Mouse (Mus musculus) kidney, adult 2 months (tissue): Measurements from ENCODE around the gene Ano6. TPM values are rescaled to one million over a fixed set of nuclear protein-coding genes. Genes with fewer than 3 reads are reported as not detected.

ENCODE experiments used
- DNase-seq: peaks from one replicate; pipeline ENCODE4 v3.0.0; 2021
- H3K27ac ChIP-seq: fragments of 200-500 bp; 2 replicates; pipeline ENCODE4 v1.5.1; 2012; ENCODE audit warnings: low read depth, low read length, control low read depth, inconsistent platforms; ENCODE audit not compliant: insufficient read depth
- H3K27me3 ChIP-seq: fragments of 200-500 bp; replicated peaks from 2 replicates; pipeline ENCODE4 v1.6.1; 2012; ENCODE audit warnings: mild to moderate bottlenecking, moderate library complexity, low read length, inconsistent platforms; ENCODE audit not compliant: control insufficient read depth, insufficient read depth
- H3K36me3 ChIP-seq: fragments of 200-500 bp; 2 replicates; pipeline ENCODE4 v1.6.1; 2012; ENCODE audit warnings: mild to moderate bottlenecking, moderate library complexity, low read length, inconsistent platforms; ENCODE audit not compliant: control insufficient read depth, insufficient read depth
- H3K4me1 ChIP-seq: fragments of 200-500 bp; 2 replicates; pipeline ENCODE4 v1.6.1; 2011; ENCODE audit warnings: low read length; ENCODE audit not compliant: control insufficient read depth, insufficient read depth
- H3K4me3 ChIP-seq: fragments of 200-500 bp; 2 replicates; pipeline ENCODE4 v1.5.1; 2011; ENCODE audit warnings: mild to moderate bottlenecking, low read depth, low read length, control low read depth; ENCODE audit not compliant: insufficient read depth
- CTCF ChIP-seq: fragments of 200-500 bp; conservative IDR thresholded peaks from 2 replicates; pipeline ENCODE4 v1.5.1; 2011; ENCODE audit warnings: low read depth, mild to moderate bottlenecking, control low read depth, low read length, moderate library complexity, mixed read lengths; ENCODE audit not compliant: insufficient read depth, insufficient read length
- POLR2A ChIP-seq: fragments of 200-500 bp; IDR thresholded peaks from one replicate; pipeline ENCODE4 v1.6.1; 2011; ENCODE audit warnings: low read depth, low read length, control low read depth
- WGBS: fragments of 180-500 bp; shearing (Covaris S2); methylation state at CpG from one replicate; pipeline ENCODE4 v1.1.7; 2018; 5-methylcytosine and 5-hydroxymethylcytosine counted together
- polyA plus RNA-seq: library from polyadenylated mRNA; depleted of rRNA; stranded (reverse); fragments of >200 nt; gene quantifications from 2 replicates; pipeline ENCODE4 v1.2.3, GENCODE M21; 2012

Gene Ano6
- polyA plus RNA-seq, 1 experiment = 40.3 TPM

- H3K4me3 ChIP-seq = no peak overlapping the region
- 68% methylated on average over 18 of the region's 18 CpGs for WGBS
- no peak overlapping the region for H3K27ac ChIP-seq
- no peaks in the 10 kb centered on the region for H3K36me3 ChIP-seq
- peaks cover 36% of the 10 kb centered on the region for H3K4me1 ChIP-seq
- H3K27me3 ChIP-seq = no peaks in the 10 kb centered on the region
- no peak for DNase-seq
- TF ChIP-seq POLR2A = no peak
- TF ChIP-seq CTCF = no peak
These were observed 52.7 kb downstream of the Ano6 start for GRCm38 (mm10) chr15:95843183-95843949.

- Histone ChIP-seq H3K27me3 (no peaks in the 10 kb centered on the region), H3K36me3 (no peaks in the 10 kb centered on the region), H3K4me1 (peaks cover 33% of the 10 kb centered on the region), H3K4me3 (no peak overlapping the region), H3K27ac (no peak overlapping the region)
- no peak for TF ChIP-seq CTCF
- no peak for TF ChIP-seq POLR2A
- no peak for DNase-seq
- 24% methylated on average over 2 of the region's 2 CpGs for WGBS
These were observed 53.8 kb downstream of the Ano6 start for GRCm38 (mm10) chr15:95844412-95844811.

- DNase-seq = no peak
- Histone ChIP-seq H3K4me3 (no peak overlapping the region), H3K27me3 (no peaks in the 10 kb centered on the region), H3K4me1 (peaks cover 39% of the 10 kb centered on the region), H3K36me3 (no peaks in the 10 kb centered on the region), H3K27ac (no peak overlapping the region)
- no peak for TF ChIP-seq POLR2A
- TF ChIP-seq CTCF = no peak
- WGBS = 59% methylated on average over 5 of the region's 5 CpGs
These were observed 55.5 kb downstream of the Ano6 start for GRCm38 (mm10) chr15:95846102-95846501.

- no peaks in the 10 kb centered on the region for H3K27me3 ChIP-seq
- 21% methylated on average over 6 of the region's 6 CpGs for WGBS
These were observed 57.9 kb downstream of the Ano6 start for GRCm38 (mm10) chr15:95848493-95849064.

GRCm38 (mm10) chr15:95849513-95850411 lies 59.1 kb downstream of the Ano6 start:
- Histone ChIP-seq H3K27me3 (no peaks in the 10 kb centered on the region), H3K4me3 (no peak overlapping the region), H3K36me3 (no peaks in the 10 kb centered on the region), H3K4me1 (peaks cover 30% of the 10 kb centered on the region), H3K27ac (peak overlapping the region; percentile 14)
- WGBS = 52% methylated on average over 18 of the region's 18 CpGs
- DNase-seq = peak; percentile 40
- TF ChIP-seq POLR2A = no peak
- no peak for TF ChIP-seq CTCF

More at GRCm38 (mm10) chr15:95848493-95849064, 57.9 kb downstream of the Ano6 start:
- peak; percentile 63 for DNase-seq
- no peaks in the 10 kb centered on the region for H3K36me3 ChIP-seq
- no peak overlapping the region for H3K4me3 ChIP-seq
- TF ChIP-seq POLR2A (no peak), CTCF (no peak)
- H3K4me1 ChIP-seq = peaks cover 29% of the 10 kb centered on the region
- H3K27ac ChIP-seq = peak overlapping the region; percentile 61

- TF ChIP-seq CTCF (no peak), POLR2A (no peak)
- H3K27me3 ChIP-seq = no peaks in the 10 kb centered on the region
- no peak overlapping the region for H3K4me3 ChIP-seq
- H3K27ac ChIP-seq = no peak overlapping the region
- no peak for DNase-seq
- H3K4me1 ChIP-seq = peaks cover 30% of the 10 kb centered on the region
- H3K36me3 ChIP-seq = no peaks in the 10 kb centered on the region
- WGBS = 83% methylated on average over 5 of the region's 5 CpGs
These were observed 59.9 kb downstream of the Ano6 start for GRCm38 (mm10) chr15:95850546-95850945.
